Mouse (Mus musculus): ENCODE data around the gene Traf1. TPM values are rescaled to one million over a fixed set of nuclear protein-coding genes. Genes with fewer than 3 reads are reported as not detected.

The Traf1 gene
- polyA plus RNA-seq, 1 experiment from 2014 or later, result 1.8 TPM

DNA sequence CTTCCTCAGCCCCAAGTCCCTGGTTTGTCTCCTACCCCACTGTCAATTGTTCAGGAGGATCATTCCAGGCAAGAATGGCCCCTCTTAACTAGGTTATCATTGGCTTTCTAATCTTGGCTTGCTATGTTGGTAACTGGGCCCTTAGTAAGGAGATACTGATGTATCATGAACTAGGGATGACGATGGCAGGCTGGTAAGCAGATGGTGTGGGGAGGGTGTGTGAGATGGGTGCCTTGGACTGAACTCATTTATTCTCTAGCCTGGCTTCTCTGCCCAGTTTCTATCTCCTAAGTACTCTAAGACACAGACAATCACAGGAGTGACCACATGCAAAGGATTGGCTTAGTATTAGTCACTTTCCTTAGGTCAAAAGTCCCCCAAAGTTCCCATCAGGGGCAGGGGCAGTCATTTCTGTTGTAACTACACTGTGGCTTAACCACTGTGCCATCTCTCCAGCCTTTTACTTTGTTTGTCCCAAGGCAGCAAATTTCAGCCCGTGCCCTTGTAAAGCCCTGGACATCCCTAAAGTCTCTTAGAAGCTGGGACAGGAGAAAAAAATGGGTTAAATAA, 7.9 kb downstream of the Traf1 start:
- WGBS, result 71% methylated on average over 2 of the region's 2 CpGs
- no peak overlapping the region for H3K9ac ChIP-seq

GRCm38 (mm10) chr2:34953018-34953417, 8.6 kb downstream of the Traf1 start:
- Histone ChIP-seq H3K27ac (no peak overlapping the region), H3K4me3 (no peak overlapping the region), H3K4me1 (no peaks in the 10 kb centered on the region), H3K27me3 (no peaks in the 10 kb centered on the region), H3K9ac (no peak overlapping the region), H3K9me3 (no peaks in the 10 kb centered on the region), H3K4me2 (replicated peaks) (no peak overlapping the region), H3K36me3 (no peaks in the 10 kb centered on the region)
- ATAC-seq (ENCODE audit: insufficient number of reproducible peaks, insufficient read depth, low FRiP score, low TSS enrichment), result no peak
- WGBS, result 79% methylated on average over 4 of the region's 4 CpGs

More for the DNA sequence above, 7.9 kb downstream of the Traf1 start:
- Histone ChIP-seq H3K4me1 (no peaks in the 10 kb centered on the region), H3K9me3 (no peaks in the 10 kb centered on the region), H3K4me3 (no peak overlapping the region), H3K36me3 (no peaks in the 10 kb centered on the region), H3K27ac (no peak overlapping the region), H3K4me2 (replicated peaks) (no peak overlapping the region), H3K27me3 (no peaks in the 10 kb centered on the region)
- no peak for ATAC-seq (ENCODE audit: insufficient number of reproducible peaks, insufficient read depth, low FRiP score, low TSS enrichment)

DNA sequence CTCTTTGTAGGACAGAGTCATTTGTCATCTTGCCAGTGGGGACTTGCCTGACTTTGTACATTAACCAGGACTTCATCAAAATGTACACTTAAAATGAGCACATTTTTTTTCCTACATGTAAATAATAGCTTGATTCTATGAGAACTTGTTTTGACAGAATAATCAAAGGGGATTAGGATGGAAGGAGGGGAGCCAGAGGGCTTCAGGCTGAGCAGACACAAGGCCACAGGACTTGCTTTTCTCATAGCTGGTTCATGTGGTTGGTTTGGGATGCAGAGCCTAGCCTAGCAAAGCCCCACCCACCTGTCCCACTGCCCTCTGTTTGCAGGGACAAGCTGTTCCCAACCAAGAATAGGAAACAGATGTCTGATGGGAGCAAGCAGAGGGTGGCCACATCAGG, 10.1 kb downstream of the Traf1 start:
- H3K4me3 ChIP-seq, result no peak overlapping the region
- no peaks in the 10 kb centered on the region for H3K36me3 ChIP-seq

DNA sequence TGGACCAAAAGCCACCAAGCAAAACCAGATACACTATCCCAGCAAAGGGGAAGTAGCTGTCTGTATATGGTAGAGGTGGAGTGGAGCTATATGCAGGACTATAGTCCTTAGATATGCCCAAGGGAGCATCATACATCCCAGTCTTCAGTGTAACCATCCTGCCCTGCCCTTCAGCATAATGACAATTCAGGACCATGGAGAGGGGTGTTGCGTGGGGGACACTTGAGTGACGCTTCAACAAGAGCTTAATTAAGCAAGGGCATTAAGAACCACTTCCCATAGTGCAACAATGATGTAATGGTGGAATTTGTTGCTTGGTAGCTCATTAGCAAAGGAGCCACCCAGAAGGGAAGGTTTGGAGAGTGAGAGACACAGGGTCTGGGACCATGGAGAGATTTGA, 12.9 kb downstream of the Traf1 start:
- no peak for ATAC-seq (ENCODE audit: insufficient number of reproducible peaks, insufficient read depth, low FRiP score, low TSS enrichment)
- Histone ChIP-seq H3K4me2 (replicated peaks) (no peak overlapping the region), H3K27ac (no peak overlapping the region), H3K4me1 (no peaks in the 10 kb centered on the region), H3K9me3 (no peaks in the 10 kb centered on the region), H3K9ac (no peak overlapping the region), H3K36me3 (no peaks in the 10 kb centered on the region), H3K27me3 (peaks cover 3% of the 10 kb centered on the region; the same call in 1 of the 2 replicates), H3K4me3 (no peak overlapping the region)
- WGBS, result 27% methylated on average over 2 of the region's 2 CpGs

More for the DNA sequence above, 10.1 kb downstream of the Traf1 start:
- H3K27ac ChIP-seq, result no peak overlapping the region
- H3K4me1 ChIP-seq, result no peaks in the 10 kb centered on the region
- no peak overlapping the region for H3K9ac ChIP-seq
- H3K9me3 ChIP-seq, result no peaks in the 10 kb centered on the region
- no peak for ATAC-seq (ENCODE audit: insufficient number of reproducible peaks, insufficient read depth, low FRiP score, low TSS enrichment)
- no peaks in the 10 kb centered on the region for H3K27me3 ChIP-seq
- H3K4me2 ChIP-seq (replicated peaks), result no peak overlapping the region

GRCm38 (mm10) chr2:34946046-34946445, 15.5 kb downstream of the Traf1 start:
- Histone ChIP-seq H3K27me3 (peaks cover 4% of the 10 kb centered on the region; the same call in 1 of the 2 replicates), H3K36me3 (no peaks in the 10 kb centered on the region), H3K9me3 (no peaks in the 10 kb centered on the region), H3K4me2 (replicated peaks) (no peak overlapping the region), H3K4me1 (no peaks in the 10 kb centered on the region), H3K9ac (no peak overlapping the region), H3K4me3 (no peak overlapping the region), H3K27ac (no peak overlapping the region)
- no peak for ATAC-seq (ENCODE audit: insufficient number of reproducible peaks, insufficient read depth, low FRiP score, low TSS enrichment)
- 65% methylated on average over 4 of the region's 4 CpGs for WGBS

DNA sequence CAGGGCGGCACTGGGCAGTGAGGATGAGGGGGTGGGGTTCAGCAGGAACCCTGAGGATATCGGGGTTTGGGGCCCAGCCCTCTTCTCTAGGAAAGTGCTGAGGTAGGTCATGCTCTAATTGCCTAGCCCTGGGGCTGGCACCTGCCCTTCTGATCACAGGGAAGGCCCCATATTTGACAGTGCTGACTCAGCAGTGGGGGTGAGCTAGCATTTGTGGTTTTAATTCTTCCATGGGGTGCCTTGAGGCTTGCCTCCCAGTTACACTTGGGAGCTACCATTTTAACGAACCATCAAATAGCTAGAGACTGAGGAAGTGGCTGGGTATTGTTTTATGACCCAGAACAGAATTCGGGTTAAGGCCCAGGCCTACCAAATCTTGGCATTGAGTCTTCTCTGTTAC, 16.0 kb downstream of the Traf1 start:
- no peak for ATAC-seq (ENCODE audit: insufficient number of reproducible peaks, insufficient read depth, low FRiP score, low TSS enrichment)
- 77% methylated on average over 4 of the region's 4 CpGs for WGBS
- H3K27me3 ChIP-seq, result peaks cover 4% of the 10 kb centered on the region; the same call in 1 of the 2 replicates
- no peak overlapping the region for H3K4me3 ChIP-seq
- H3K4me1 ChIP-seq, result no peaks in the 10 kb centered on the region
- no peak overlapping the region for H3K9ac ChIP-seq
- no peak overlapping the region for H3K4me2 ChIP-seq (replicated peaks)
- H3K36me3 ChIP-seq, result no peaks in the 10 kb centered on the region
- no peak overlapping the region for H3K27ac ChIP-seq
- H3K9me3 ChIP-seq, result no peaks in the 10 kb centered on the region

GRCm38 (mm10) chr2:34944761-34945160, 16.8 kb downstream of the Traf1 start:
- H3K9me3 ChIP-seq, result no peaks in the 10 kb centered on the region
- 16% methylated on average over 8 of the region's 8 CpGs for WGBS
- no peak overlapping the region for H3K9ac ChIP-seq
- no peaks in the 10 kb centered on the region for H3K4me1 ChIP-seq
- H3K4me2 ChIP-seq (replicated peaks), result no peak overlapping the region
- H3K27ac ChIP-seq, result no peak overlapping the region
- peaks cover 4% of the 10 kb centered on the region; the same call in 1 of the 2 replicates for H3K27me3 ChIP-seq
- no peak overlapping the region for H3K4me3 ChIP-seq
- no peak for ATAC-seq (ENCODE audit: insufficient number of reproducible peaks, insufficient read depth, low FRiP score, low TSS enrichment)
- H3K36me3 ChIP-seq, result no peaks in the 10 kb centered on the region

- Histone ChIP-seq H3K9ac (no peak overlapping the region), H3K27ac (no peak overlapping the region), H3K4me3 (no peak overlapping the region), H3K4me1 (peaks cover 4% of the 10 kb centered on the region), H3K27me3 (peaks cover 4% of the 10 kb centered on the region; the same call in 1 of the 2 replicates), H3K4me2 (replicated peaks) (no peak overlapping the region), H3K36me3 (no peaks in the 10 kb centered on the region), H3K9me3 (no peaks in the 10 kb centered on the region)
- 0 out of 2 replicates have a peak, but pooled peaks have one; percentile 14 for ATAC-seq (ENCODE audit: insufficient number of reproducible peaks, insufficient read depth, low FRiP score, low TSS enrichment)
- 81% methylated on average over 13 of the region's 13 CpGs for WGBS
Observed at GRCm38 (mm10) chr2:34943556-34944120, 17.9 kb downstream of the Traf1 start.

GRCm38 (mm10) chr2:34941061-34941675, 20.4 kb downstream of the Traf1 start:
- Histone ChIP-seq H3K4me1 (peaks cover 21% of the 10 kb centered on the region), H3K27ac (no peak overlapping the region), H3K4me2 (replicated peaks) (no peak overlapping the region), H3K9ac (no peak overlapping the region), H3K4me3 (no peak overlapping the region), H3K9me3 (no peaks in the 10 kb centered on the region), H3K36me3 (no peaks in the 10 kb centered on the region), H3K27me3 (peaks cover 7% of the 10 kb centered on the region; the same call in 1 of the 2 replicates)
- 0 out of 2 replicates have a peak, but pooled peaks have one; percentile 50 for ATAC-seq (ENCODE audit: insufficient number of reproducible peaks, insufficient read depth, low FRiP score, low TSS enrichment)
- 49% methylated on average over 11 of the region's 11 CpGs for WGBS

DNA sequence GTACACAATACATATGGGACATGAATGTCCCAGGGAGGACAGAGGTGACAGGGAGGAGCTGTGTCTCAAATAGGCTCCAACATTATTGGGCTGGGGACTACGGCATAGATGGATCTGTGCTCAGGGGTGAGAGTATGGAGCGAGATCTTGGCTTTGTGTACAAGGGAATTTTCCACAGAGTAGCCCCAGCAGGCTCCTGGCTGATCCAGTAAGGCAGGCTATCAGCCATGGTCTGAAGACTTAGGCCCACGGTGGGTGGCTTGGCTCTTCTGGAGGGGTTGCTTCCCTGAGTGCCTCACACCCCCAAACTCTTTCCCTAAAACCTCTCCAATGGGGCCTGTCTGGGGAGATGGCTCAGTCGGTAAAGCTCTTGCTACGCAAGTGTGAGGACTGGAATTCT, 21.3 kb downstream of the Traf1 start:
- no peak for ATAC-seq (ENCODE audit: insufficient number of reproducible peaks, insufficient read depth, low FRiP score, low TSS enrichment)
- H3K27ac ChIP-seq, result no peak overlapping the region
- H3K9me3 ChIP-seq, result no peaks in the 10 kb centered on the region
- H3K9ac ChIP-seq, result no peak overlapping the region
- no peaks in the 10 kb centered on the region for H3K36me3 ChIP-seq
- no peak overlapping the region for H3K4me2 ChIP-seq (replicated peaks)
- no peak overlapping the region for H3K4me3 ChIP-seq
- H3K4me1 ChIP-seq, result peaks cover 21% of the 10 kb centered on the region
- 88% methylated on average over 5 of the region's 5 CpGs for WGBS
- peaks cover 7% of the 10 kb centered on the region; the same call in 1 of the 2 replicates for H3K27me3 ChIP-seq

- H3K36me3 ChIP-seq, result no peaks in the 10 kb centered on the region
- no peaks in the 10 kb centered on the region for H3K9me3 ChIP-seq
- no peak overlapping the region for H3K4me2 ChIP-seq (replicated peaks)
- WGBS, result 62% methylated on average over 8 of the region's 8 CpGs
- H3K27ac ChIP-seq, result no peak overlapping the region
- 0 out of 2 replicates have a peak, but pooled peaks have one; percentile 52 for ATAC-seq (ENCODE audit: insufficient number of reproducible peaks, insufficient read depth, low FRiP score, low TSS enrichment)
- peaks cover 21% of the 10 kb centered on the region for H3K4me1 ChIP-seq
- H3K27me3 ChIP-seq, result peaks cover 3% of the 10 kb centered on the region; the same call in 1 of the 2 replicates
- H3K4me3 ChIP-seq, result no peak overlapping the region
- no peak overlapping the region for H3K9ac ChIP-seq
Observed at GRCm38 (mm10) chr2:34938269-34939208, 23.0 kb downstream of the Traf1 start.

Data from embryonic facial prominence, embryonic 12.5 days (tissue).